Mouse (Mus musculus) stomach, embryonic 16.5 days (tissue): Measurements from ENCODE around the gene Esrrb. TPM values are rescaled to one million over a fixed set of nuclear protein-coding genes. Genes with fewer than 3 reads are reported as not detected.

Experiments
- ATAC-seq: fragments of 200-750 bp; cut with Nextera tagmentation; 2 replicates; pipeline ENCODE4 v1.8.0; 2017; ENCODE audit warnings: moderate number of reproducible peaks, moderate TSS enrichment; ENCODE audit not compliant: insufficient read depth, low FRiP score
- H3K27ac ChIP-seq: fragments of 300-500 bp; sonication (generic); 2 replicates; pipeline ENCODE4 v1.5.1; 2014; ENCODE audit warnings: low read length
- H3K27me3 ChIP-seq: fragments of 300-500 bp; sonication (generic); 2 replicates; pipeline ENCODE4 v1.6.1; 2014; ENCODE audit warnings: low read length, control low read depth, mixed read lengths; ENCODE audit not compliant: control insufficient read depth, insufficient read depth
- H3K36me3 ChIP-seq: fragments of 300-500 bp; sonication (generic); 2 replicates; pipeline ENCODE4 v1.6.1; 2014; ENCODE audit warnings: low read length; ENCODE audit not compliant: control insufficient read depth, insufficient read depth
- H3K4me1 ChIP-seq: fragments of 300-500 bp; sonication (generic); 2 replicates; pipeline ENCODE4 v1.6.1; 2014; ENCODE audit warnings: low read length, control low read depth, mixed read lengths; ENCODE audit not compliant: control insufficient read depth, insufficient read depth
- H3K4me2 ChIP-seq: fragments of 300-500 bp; sonication (generic); 2 replicates; pipeline ENCODE4 v1.6.1; 2014; ENCODE audit warnings: low read depth, low read length, mixed read lengths
- H3K4me3 ChIP-seq: fragments of 300-500 bp; sonication (generic); replicated peaks from 2 replicates; pipeline ENCODE4 v1.5.1; 2014; ENCODE audit warnings: mild to moderate bottlenecking, low read length
- H3K9ac ChIP-seq: fragments of 300-500 bp; sonication (generic); 2 replicates; pipeline ENCODE4 v1.6.1; 2014; ENCODE audit warnings: low read length
- H3K9me3 ChIP-seq: fragments of 300-500 bp; sonication (generic); replicated peaks from 2 replicates; pipeline ENCODE4 v1.6.1; 2016; ENCODE audit warnings: low read length, control low read depth; ENCODE audit not compliant: control insufficient read depth
- WGBS: fragments of 180-500 bp; shearing (Covaris S2); extraction: QIAGEN DNeasy Blood & Tissue Kit; methylation state at CpG from one replicate; pipeline ENCODE4 v1.1.7; 2014; 5-methylcytosine and 5-hydroxymethylcytosine counted together
- polyA plus RNA-seq: library from polyadenylated mRNA; unstranded; fragments of >200 nt; fragmentation: Nextera tagmentation; extraction: Ambion mirVana; gene quantifications from 2 replicates; pipeline ENCODE4 v1.2.1, GENCODE M21; 2015

Gene Esrrb
- polyA plus RNA-seq, 1 experiment from 2014 or later, result 0.26 TPM

GRCm38 (mm10) chr12:86359406-86359805 lies 1.5 kb upstream of the Esrrb start:
- H3K36me3 ChIP-seq, result no peaks in the 10 kb centered on the region
- no peaks in the 10 kb centered on the region for H3K9me3 ChIP-seq
- H3K4me2 ChIP-seq, result no peak overlapping the region
- no peak overlapping the region for H3K4me3 ChIP-seq
- H3K4me1 ChIP-seq, result no peaks in the 10 kb centered on the region
- no peak overlapping the region for H3K9ac ChIP-seq
- 49% methylated on average over 6 of the region's 6 CpGs for WGBS
- H3K27ac ChIP-seq, result no peak overlapping the region
- H3K27me3 ChIP-seq, result peaks cover 3% of the 10 kb centered on the region; the same call in 1 of the 2 replicates
- no peak for ATAC-seq

GRCm38 (mm10) chr12:86359873-86360272 lies 1.0 kb upstream of the Esrrb start:
- Histone ChIP-seq H3K36me3 (no peaks in the 10 kb centered on the region), H3K4me1 (no peaks in the 10 kb centered on the region), H3K9me3 (no peaks in the 10 kb centered on the region), H3K9ac (no peak overlapping the region), H3K4me3 (no peak overlapping the region), H3K4me2 (no peak overlapping the region), H3K27ac (no peak overlapping the region), H3K27me3 (peaks cover 3% of the 10 kb centered on the region; the same call in 1 of the 2 replicates)
- ATAC-seq, result no peak
- WGBS, result 60% methylated on average over 8 of the region's 8 CpGs

- Histone ChIP-seq H3K4me2 (no peak overlapping the region), H3K9me3 (no peaks in the 10 kb centered on the region), H3K36me3 (no peaks in the 10 kb centered on the region), H3K27me3 (peaks cover 3% of the 10 kb centered on the region; the same call in 1 of the 2 replicates), H3K4me1 (no peaks in the 10 kb centered on the region), H3K27ac (no peak overlapping the region), H3K4me3 (no peak overlapping the region), H3K9ac (no peak overlapping the region)
- ATAC-seq, result no peak
- WGBS, result 14% methylated on average over 5 of the region's 5 CpGs
Observed at GRCm38 (mm10) chr12:86364285-86364684, 3.4 kb downstream of the Esrrb start.

- Histone ChIP-seq H3K4me3 (no peak overlapping the region), H3K9me3 (no peaks in the 10 kb centered on the region), H3K4me1 (no peaks in the 10 kb centered on the region), H3K4me2 (no peak overlapping the region), H3K9ac (no peak overlapping the region), H3K27ac (no peak overlapping the region), H3K27me3 (peaks cover 3% of the 10 kb centered on the region; the same call in 1 of the 2 replicates), H3K36me3 (no peaks in the 10 kb centered on the region)
- no peak for ATAC-seq
- 18% methylated on average over 5 of the region's 5 CpGs for WGBS
Observed at GRCm38 (mm10) chr12:86364756-86365155, 3.8 kb downstream of the Esrrb start.

- no peaks in the 10 kb centered on the region for H3K27me3 ChIP-seq
- no peak overlapping the region for H3K4me3 ChIP-seq
- H3K9ac ChIP-seq, result no peak overlapping the region
Observed at GRCm38 (mm10) chr12:86370611-86371383, 9.9 kb downstream of the Esrrb start.

GRCm38 (mm10) chr12:86374286-86374685 lies 13.4 kb downstream of the Esrrb start:
- Histone ChIP-seq H3K9me3 (no peaks in the 10 kb centered on the region), H3K27me3 (no peaks in the 10 kb centered on the region), H3K4me1 (no peaks in the 10 kb centered on the region), H3K4me2 (no peak overlapping the region), H3K4me3 (no peak overlapping the region), H3K36me3 (no peaks in the 10 kb centered on the region), H3K27ac (no peak overlapping the region), H3K9ac (no peak overlapping the region)
- ATAC-seq, result no peak
- WGBS, result 60% methylated on average over 8 of the region's 8 CpGs

More at GRCm38 (mm10) chr12:86370611-86371383, 9.9 kb downstream of the Esrrb start:
- Histone ChIP-seq H3K36me3 (no peaks in the 10 kb centered on the region), H3K9me3 (no peaks in the 10 kb centered on the region), H3K4me1 (no peaks in the 10 kb centered on the region), H3K27ac (no peak overlapping the region), H3K4me2 (no peak overlapping the region)
- WGBS, result 86% methylated on average over 17 of the region's 17 CpGs
- ATAC-seq, result no peak

- ATAC-seq, result no peak
- 21% methylated on average over 15 of the region's 15 CpGs for WGBS
- no peak overlapping the region for H3K4me3 ChIP-seq
- no peaks in the 10 kb centered on the region for H3K4me1 ChIP-seq
- H3K4me2 ChIP-seq, result no peak overlapping the region
- H3K9ac ChIP-seq, result no peak overlapping the region
- peaks cover 5% of the 10 kb centered on the region; the same call in 1 of the 2 replicates for H3K27me3 ChIP-seq
- H3K27ac ChIP-seq, result no peak overlapping the region
- H3K9me3 ChIP-seq, result no peaks in the 10 kb centered on the region
- H3K36me3 ChIP-seq, result no peaks in the 10 kb centered on the region
Observed at GRCm38 (mm10) chr12:86379672-86380213, 18.8 kb downstream of the Esrrb start.

- Histone ChIP-seq H3K9me3 (no peaks in the 10 kb centered on the region), H3K9ac (no peak overlapping the region), H3K36me3 (no peaks in the 10 kb centered on the region), H3K27ac (no peak overlapping the region), H3K4me3 (no peak overlapping the region), H3K4me2 (no peak overlapping the region), H3K4me1 (no peaks in the 10 kb centered on the region), H3K27me3 (peaks cover 5% of the 10 kb centered on the region; the same call in 1 of the 2 replicates)
- WGBS, result 11% methylated on average over 6 of the region's 6 CpGs
- ATAC-seq, result no peak
Observed at GRCm38 (mm10) chr12:86383803-86384202, 22.9 kb downstream of the Esrrb start.

- Histone ChIP-seq H3K9ac (no peak overlapping the region), H3K4me3 (no peak overlapping the region), H3K36me3 (no peaks in the 10 kb centered on the region), H3K27ac (no peak overlapping the region), H3K4me1 (no peaks in the 10 kb centered on the region), H3K27me3 (no peaks in the 10 kb centered on the region), H3K9me3 (no peaks in the 10 kb centered on the region), H3K4me2 (no peak overlapping the region)
- ATAC-seq, result no peak
- 68% methylated on average over 10 of the region's 10 CpGs for WGBS
Observed at GRCm38 (mm10) chr12:86387671-86388270, 26.9 kb downstream of the Esrrb start.
